ENCODE assay signal across 22 mouse cellular contexts in genomic region chr11:19890700-19891406, GRCm38 (mm10). TPM values are rescaled to one million over a fixed set of nuclear protein-coding genes. Genes with fewer than 3 reads are reported as not detected.
DNase-seq lines count a peak whose midpoint lies in the region; ATAC-seq lines count a peak whose summit lies in the region.
"Had no signal": no experiment of that assay in that cellular context is flagged by ENCODE, and none has a peak within 500 bp of the region (broad histone marks: within the 10 kb centered on the region; RNA-seq: fewer than 3 reads in every experiment).

No protein-coding gene starts in this region.

- no peaks in the 10 kb centered on the region for H3K36me3 ChIP-seq in intestine, embryonic 16.5 days (ENCODE audit: control insufficient read depth, insufficient read depth, low read length)
- no peaks in the 10 kb centered on the region for H3K36me3 ChIP-seq in intestine, embryonic 15.5 days
- H3K36me3 ChIP-seq in midbrain, embryonic 14.5 days (ENCODE audit: control insufficient read depth, insufficient read depth, low read length), result no peaks in the 10 kb centered on the region
- H3K36me3 ChIP-seq in midbrain, embryonic 13.5 days, result no peaks in the 10 kb centered on the region
- H3K36me3 ChIP-seq: embryonic facial prominence, embryonic 15.5 days; heart, embryonic 13.5 days; hindbrain, embryonic 13.5 days; midbrain, embryonic 10.5 days; neural tube, embryonic 13.5 days had no signal

- peak; percentile 63; the same call in 1 of the 2 replicates for ATAC-seq in intestine, embryonic 16.5 days
- no peak for ATAC-seq in intestine, embryonic 15.5 days
- ATAC-seq in midbrain, embryonic 14.5 days (ENCODE audit: low FRiP score, low TSS enrichment), result no peak
- no peak for ATAC-seq in midbrain, embryonic 13.5 days
- ATAC-seq in common myeloid progenitor, adult 5-6 weeks (replicated peaks; ENCODE audit: low read depth, poor library complexity, severe bottlenecking), result peak; percentile 65
- ATAC-seq in megakaryocyte progenitor cell, adult 5-6 weeks (replicated peaks; ENCODE audit: poor library complexity), result peak; percentile 44
- ATAC-seq: forebrain, postnatal 0 days had no signal

- WGBS in intestine, embryonic 16.5 days, result 47% methylated on average over 6 of the region's 6 CpGs
- WGBS in intestine, embryonic 15.5 days, result 50% methylated on average over 6 of the region's 6 CpGs
- 58% methylated on average over 6 of the region's 6 CpGs for WGBS in midbrain, embryonic 14.5 days
- WGBS in midbrain, embryonic 13.5 days, result 71% methylated on average over 6 of the region's 6 CpGs

- no peak overlapping the region for H3K27ac ChIP-seq in intestine, embryonic 16.5 days (ENCODE audit: low read length)
- no peak overlapping the region for H3K27ac ChIP-seq in intestine, embryonic 15.5 days
- no peak overlapping the region for H3K27ac ChIP-seq in midbrain, embryonic 14.5 days (replicated peaks; ENCODE audit: low read depth, low read length)
- H3K27ac ChIP-seq in midbrain, embryonic 13.5 days, result no peak overlapping the region; the same call in 1 of the 2 replicates
- H3K27ac ChIP-seq: embryonic facial prominence, embryonic 15.5 days; heart, embryonic 13.5 days; hindbrain, embryonic 13.5 days; midbrain, embryonic 10.5 days; neural tube, embryonic 13.5 days had no signal

- no peak overlapping the region for H3K9ac ChIP-seq in intestine, embryonic 16.5 days (ENCODE audit: low read depth, low read length)
- H3K9ac ChIP-seq in intestine, embryonic 15.5 days, result no peak overlapping the region
- no peak overlapping the region for H3K9ac ChIP-seq in midbrain, embryonic 14.5 days (replicated peaks; ENCODE audit: low read length)
- H3K9ac ChIP-seq in midbrain, embryonic 13.5 days (replicated peaks), result no peak overlapping the region
- H3K9ac ChIP-seq: embryonic facial prominence, embryonic 15.5 days; forebrain, postnatal 0 days; heart, embryonic 13.5 days; hindbrain, embryonic 13.5 days; neural tube, embryonic 13.5 days had no signal

- H3K4me1 ChIP-seq in intestine, embryonic 16.5 days (ENCODE audit: control insufficient read depth, insufficient read depth, low read length), result no peaks in the 10 kb centered on the region
- no peaks in the 10 kb centered on the region for H3K4me1 ChIP-seq in intestine, embryonic 15.5 days (replicated peaks)
- no peaks in the 10 kb centered on the region for H3K4me1 ChIP-seq in midbrain, embryonic 14.5 days (ENCODE audit: control insufficient read depth, insufficient read depth, low read length)
- H3K4me1 ChIP-seq in midbrain, embryonic 13.5 days (replicated peaks), result no peaks in the 10 kb centered on the region
- H3K4me1 ChIP-seq: embryonic facial prominence, embryonic 15.5 days; hindbrain, embryonic 13.5 days; neural tube, embryonic 13.5 days had no signal

- no peak overlapping the region for H3K4me3 ChIP-seq in intestine, embryonic 16.5 days (ENCODE audit: low read length)
- H3K4me3 ChIP-seq in intestine, embryonic 15.5 days (replicated peaks), result no peak overlapping the region
- H3K4me3 ChIP-seq in midbrain, embryonic 14.5 days (replicated peaks; ENCODE audit: low read depth, low read length), result no peak overlapping the region
- H3K4me3 ChIP-seq in midbrain, embryonic 13.5 days (replicated peaks), result no peak overlapping the region
- H3K4me3 ChIP-seq: embryonic facial prominence, embryonic 15.5 days; heart, embryonic 13.5 days; hindbrain, embryonic 13.5 days; midbrain, embryonic 10.5 days; neural tube, embryonic 13.5 days had no signal

- DNase-seq in midbrain, embryonic 14.5 days, result peak; percentile 13
- DNase-seq in B cell, adult 2 months, result no peak
- DNase-seq in cerebellum, postnatal 36 days, result no peak
- DNase-seq: adrenal gland, adult 8-10 months; cerebellum, adult 9-11 months; forebrain, postnatal 0 days; heart, adult 11 months; kidney, adult 18-20 months; kidney, postnatal 14 days; left cerebral cortex, postnatal 4 days; liver; spleen, adult 18-20 months had no signal

- H3K9me3 ChIP-seq in intestine, embryonic 16.5 days (ENCODE audit: control insufficient read depth, low read length), result no peaks in the 10 kb centered on the region
- H3K9me3 ChIP-seq in intestine, embryonic 15.5 days, result no peaks in the 10 kb centered on the region
- no peaks in the 10 kb centered on the region for H3K9me3 ChIP-seq in midbrain, embryonic 14.5 days (ENCODE audit: control insufficient read depth, low read length)
- no peaks in the 10 kb centered on the region for H3K9me3 ChIP-seq in midbrain, embryonic 13.5 days
- H3K9me3 ChIP-seq: embryonic facial prominence, embryonic 15.5 days; heart, embryonic 13.5 days; hindbrain, embryonic 13.5 days; midbrain, embryonic 10.5 days; neural tube, embryonic 13.5 days had no signal

- H3K27me3 ChIP-seq in intestine, embryonic 16.5 days (replicated peaks; ENCODE audit: control insufficient read depth, insufficient read depth, low read length), result no peaks in the 10 kb centered on the region
- H3K27me3 ChIP-seq in intestine, embryonic 15.5 days (replicated peaks), result no peaks in the 10 kb centered on the region
- H3K27me3 ChIP-seq in midbrain, embryonic 14.5 days (ENCODE audit: control insufficient read depth, insufficient read depth, low read length), result no peaks in the 10 kb centered on the region
- no peaks in the 10 kb centered on the region for H3K27me3 ChIP-seq in midbrain, embryonic 13.5 days
- H3K27me3 ChIP-seq: embryonic facial prominence, embryonic 15.5 days; heart, embryonic 13.5 days; hindbrain, embryonic 13.5 days; neural tube, embryonic 13.5 days had no signal

- H3K4me2 ChIP-seq in intestine, embryonic 16.5 days (ENCODE audit: low read depth, low read length), result no peak overlapping the region
- H3K4me2 ChIP-seq in intestine, embryonic 15.5 days (replicated peaks), result no peak overlapping the region
- no peak overlapping the region for H3K4me2 ChIP-seq in midbrain, embryonic 14.5 days (ENCODE audit: low read length)
- no peak overlapping the region for H3K4me2 ChIP-seq in midbrain, embryonic 13.5 days (replicated peaks)
- H3K4me2 ChIP-seq: embryonic facial prominence, embryonic 15.5 days; heart, embryonic 13.5 days; hindbrain, embryonic 13.5 days; neural tube, embryonic 13.5 days had no signal

RNA-seq across cellular contexts. Expression of gene Spred2, which starts 33.3 kb away (rescaled TPM):
- polyA plus RNA-seq in intestine, embryonic 16.5 days (2015; fragmentation: Nextera tagmentation; extraction: Ambion mirVana), result 4.4 and 4.9 TPM in 2 replicates
- 6.8 and 7.1 TPM in 2 replicates for polyA plus RNA-seq in intestine, embryonic 15.5 days (2015; fragmentation: Nextera tagmentation; extraction: Ambion mirVana)
- 5.5 and 6.2 TPM in 2 replicates for polyA plus RNA-seq in midbrain, embryonic 14.5 days (2014; fragmentation: Nextera tagmentation; extraction: Ambion mirVana)
- 4.9 and 5.5 TPM in 2 replicates for polyA plus RNA-seq in midbrain, embryonic 13.5 days (2015; fragmentation: Nextera tagmentation; extraction: Ambion mirVana)
- 6.2 and 9.5 TPM in 2 replicates for total RNA-seq in common myeloid progenitor, adult 5-6 weeks (2017)
- 16.9 and 20.7 TPM in 2 replicates for total RNA-seq in megakaryocyte progenitor cell, adult 5-6 weeks (2015)
- total RNA-seq in megakaryocyte progenitor cell, adult 5-6 weeks (2017), result 4.4 and 5.0 TPM in 2 replicates

Comparison
In these comparisons a context has a peak if more than half of its experiments do, and no peak if none do; other contexts are left out.
1. ATAC-seq: peak in intestine, embryonic 16.5 days (single experiment), common myeloid progenitor, adult 5-6 weeks (single experiment) and megakaryocyte progenitor cell, adult 5-6 weeks (single experiment); none in intestine, embryonic 15.5 days (single experiment), midbrain, embryonic 14.5 days (single experiment) and midbrain, embryonic 13.5 days (single experiment).